In the genomic region with DNA sequence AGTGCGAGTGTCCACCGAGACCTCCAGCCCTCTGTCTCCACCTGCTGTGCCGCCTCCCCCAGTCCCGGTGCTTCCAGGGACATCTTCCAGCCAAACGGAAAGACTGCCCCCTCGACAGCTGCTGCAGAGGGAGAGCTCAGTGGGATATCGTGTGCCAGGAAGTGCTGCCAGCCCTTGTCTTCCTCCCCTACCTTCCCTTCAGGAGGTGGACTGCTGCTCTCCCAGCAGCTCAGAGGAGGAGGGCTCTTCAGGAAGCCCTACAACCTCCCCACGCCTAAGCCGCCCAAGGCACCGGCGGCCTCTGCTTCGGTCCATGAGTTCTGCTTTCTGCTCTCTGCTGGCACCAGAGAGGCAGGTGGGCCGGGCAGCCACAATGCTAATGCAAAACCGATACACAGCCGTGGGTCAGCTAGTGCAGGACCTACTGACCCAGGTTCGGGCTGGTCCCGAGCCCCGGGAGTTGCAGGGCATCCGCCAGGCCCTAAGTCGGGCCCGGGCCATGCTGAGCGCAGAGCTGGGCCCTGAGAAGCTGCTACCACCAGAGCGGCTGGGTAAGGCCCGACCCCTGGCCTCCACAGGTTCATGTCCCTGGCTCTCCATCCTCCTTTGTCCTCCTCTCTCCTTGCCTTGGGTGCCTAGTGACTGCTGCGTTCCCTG, we compare ENCODE assay signal across 10 mouse cellular contexts. TPM values are rescaled to one million over a fixed set of nuclear protein-coding genes. Genes with fewer than 3 reads are reported as not detected.
DNase-seq lines count a peak whose midpoint lies in the region; ATAC-seq lines count a peak whose summit lies in the region.
"Had no signal": no experiment of that assay in that cellular context is flagged by ENCODE, and none has a peak within 500 bp of the region (broad histone marks: within the 10 kb centered on the region; RNA-seq: fewer than 3 reads in every experiment).

No protein-coding gene starts in this region.

- WGBS in kidney, embryonic 14.5 days: 28% methylated on average over 25 of the region's 25 CpGs
- WGBS in neural tube, embryonic 12.5 days: 26% methylated on average over 25 of the region's 25 CpGs

- H3K27me3 ChIP-seq in kidney, embryonic 14.5 days (ENCODE audit: control insufficient read depth, insufficient read depth, low read length): peaks cover 25% of the 10 kb centered on the region
- H3K27me3 ChIP-seq in neural tube, embryonic 12.5 days (replicated peaks): peaks cover 48% of the 10 kb centered on the region

- no peaks in the 10 kb centered on the region for H3K9me3 ChIP-seq in kidney, embryonic 14.5 days (ENCODE audit: control insufficient read depth, low read length)
- no peaks in the 10 kb centered on the region for H3K9me3 ChIP-seq in neural tube, embryonic 12.5 days
- H3K9me3 ChIP-seq: forebrain, embryonic 13.5 days had no signal

- H3K4me3 ChIP-seq in kidney, embryonic 14.5 days (ENCODE audit: low read length): no peak overlapping the region
- H3K4me3 ChIP-seq in neural tube, embryonic 12.5 days: no peak overlapping the region
- H3K4me3 ChIP-seq: forebrain, embryonic 13.5 days had no signal

- H3K27ac ChIP-seq in kidney, embryonic 14.5 days (ENCODE audit: low read depth, low read length): no peak overlapping the region
- H3K27ac ChIP-seq in neural tube, embryonic 12.5 days: no peak overlapping the region
- H3K27ac ChIP-seq: forebrain, embryonic 13.5 days; liver, embryonic 14.5 days had no signal

- H3K36me3 ChIP-seq in kidney, embryonic 14.5 days (ENCODE audit: control insufficient read depth, insufficient read depth, low read length): peaks cover 11% of the 10 kb centered on the region; the same call in 1 of the 2 replicates
- peaks cover 27% of the 10 kb centered on the region for H3K36me3 ChIP-seq in neural tube, embryonic 12.5 days

- peak overlapping the region; percentile 15 for H3K4me2 ChIP-seq in kidney, embryonic 14.5 days (replicated peaks; ENCODE audit: low read depth, low read length)
- H3K4me2 ChIP-seq in neural tube, embryonic 12.5 days (replicated peaks): peak overlapping the region; percentile 9; the same call in 1 of the 2 replicates
- H3K4me2 ChIP-seq: forebrain, embryonic 13.5 days had no signal

- peaks cover 36% of the 10 kb centered on the region for H3K4me1 ChIP-seq in kidney, embryonic 14.5 days (ENCODE audit: control insufficient read depth, insufficient read depth, low read length)
- H3K4me1 ChIP-seq in neural tube, embryonic 12.5 days: peaks cover 21% of the 10 kb centered on the region

- peak; percentile 75 for DNase-seq in cerebellum, adult 11-12 months
- DNase-seq in cerebellum, adult 9-10 months: no peak
- DNase-seq in kidney, postnatal 4 days: no peak
- DNase-seq in ovary, adult 18-20 months (ENCODE audit: low spot score): peak; percentile 10
- DNase-seq in ovary, postnatal 36 days (ENCODE audit: low spot score): no peak
- no peak for DNase-seq in adrenal gland, postnatal 4 days (ENCODE audit: low spot score in 2 of 2)

- 0 out of 2 replicates have a peak overlapping the region, but pooled peaks have one; percentile 12 for H3K9ac ChIP-seq in kidney, embryonic 14.5 days (ENCODE audit: low read depth, low read length)
- H3K9ac ChIP-seq in neural tube, embryonic 12.5 days: no peak overlapping the region
- H3K9ac ChIP-seq: forebrain, embryonic 13.5 days; liver, embryonic 14.5 days had no signal

- ATAC-seq in kidney, embryonic 14.5 days (ENCODE audit: low FRiP score, low TSS enrichment): no peak
- ATAC-seq in neural tube, embryonic 12.5 days (ENCODE audit: low FRiP score, low read depth): no peak
- ATAC-seq: forebrain, embryonic 13.5 days had no signal

RNA-seq across cellular contexts. Expression of a gene that starts 2.0 kb away (rescaled TPM):
- 2.5 and 4.8 TPM in 2 replicates for polyA plus RNA-seq in kidney, embryonic 14.5 days (2014; fragmentation: Nextera tagmentation; extraction: Ambion mirVana)
- 2.0 and 2.5 TPM in 2 replicates for polyA plus RNA-seq in neural tube, embryonic 12.5 days (2016; fragmentation: Nextera tagmentation; extraction: Ambion mirVana)
- total RNA-seq in adrenal gland, postnatal 4 days (2021): 1 to 10 TPM; 5.1 TPM

RNA-seq across cellular contexts. Expression of a gene that starts 11.1 kb away (rescaled TPM):
- 43.3 and 57.5 TPM in 2 replicates for polyA plus RNA-seq in kidney, embryonic 14.5 days (2014; fragmentation: Nextera tagmentation; extraction: Ambion mirVana)
- 58.7 TPM in 2 replicates for polyA plus RNA-seq in neural tube, embryonic 12.5 days (2016; fragmentation: Nextera tagmentation; extraction: Ambion mirVana)
- total RNA-seq in adrenal gland, postnatal 4 days (2021): 10 to 100 TPM; 29.6 to 35.1 TPM

RNA-seq across cellular contexts. Expression of a gene that starts 13.6 kb away (rescaled TPM):
- polyA plus RNA-seq in kidney, embryonic 14.5 days (2014; fragmentation: Nextera tagmentation; extraction: Ambion mirVana): 1.2 and 1.5 TPM in 2 replicates
- polyA plus RNA-seq in neural tube, embryonic 12.5 days (2016; fragmentation: Nextera tagmentation; extraction: Ambion mirVana): 2.4 and 3.4 TPM in 2 replicates
- total RNA-seq in adrenal gland, postnatal 4 days (2021): 1 to 10 TPM; 1.3 to 2.0 TPM

RNA-seq across cellular contexts. Expression of a gene that starts 13.7 kb away (rescaled TPM):
- polyA plus RNA-seq in kidney, embryonic 14.5 days (2014; fragmentation: Nextera tagmentation; extraction: Ambion mirVana): 35.7 and 44.8 TPM in 2 replicates
- polyA plus RNA-seq in neural tube, embryonic 12.5 days (2016; fragmentation: Nextera tagmentation; extraction: Ambion mirVana): 48.2 and 50.0 TPM in 2 replicates
- total RNA-seq in adrenal gland, postnatal 4 days (2021): 10 to 100 TPM; 48.0 to 49.0 TPM

RNA-seq across cellular contexts. Expression of a gene that starts 15.6 kb away (rescaled TPM):
- polyA plus RNA-seq in kidney, embryonic 14.5 days (2014; fragmentation: Nextera tagmentation; extraction: Ambion mirVana): 44.2 and 57.9 TPM in 2 replicates
- 22.9 and 26.3 TPM in 2 replicates for polyA plus RNA-seq in neural tube, embryonic 12.5 days (2016; fragmentation: Nextera tagmentation; extraction: Ambion mirVana)
- total RNA-seq in adrenal gland, postnatal 4 days (2021): 10 to 100 TPM; 45.8 to 47.6 TPM

Comparison
In these comparisons a context has a peak if more than half of its experiments do, and no peak if none do; other contexts are left out.
1. DNase-seq: peak in cerebellum, adult 11-12 months (single experiment) and ovary, adult 18-20 months (single experiment); none in cerebellum, adult 9-10 months (single experiment), kidney, postnatal 4 days (0 of 2), ovary, postnatal 36 days (single experiment) and adrenal gland, postnatal 4 days (0 of 2).